Mouse (Mus musculus) bone marrow, adult 2 months (tissue): Measurements from ENCODE around the gene Nlgn1.

Experiments used
- CTCF ChIP-seq: fragments of 200-500 bp; IDR thresholded peaks from 2 replicates; pipeline ENCODE4 v1.5.1; 2011; ENCODE audit warnings: low read length, control low read depth; ENCODE audit not compliant: control insufficient read depth, insufficient read depth
- POLR2A ChIP-seq: fragments of 200-500 bp; IDR thresholded peaks from 2 replicates; pipeline ENCODE4 v1.6.1; 2011; ENCODE audit warnings: low read depth, mild to moderate bottlenecking, control low read depth, low read length, borderline replicate concordance; ENCODE audit not compliant: control insufficient read depth

- no peak for TF ChIP-seq POLR2A
- no peak for TF ChIP-seq CTCF
Observed at GRCm38 (mm10) chr3:25412003-25412402, 920.3 kb downstream of the Nlgn1 start.
